Mouse (Mus musculus) heart, embryonic 14.5 days (tissue): ENCODE measurements around the gene Syt7. TPM values are rescaled to one million over a fixed set of nuclear protein-coding genes. Genes with fewer than 3 reads are reported as not detected.

Experiments
- ATAC-seq: fragments of 200-750 bp; cut with Nextera tagmentation; 2 replicates; pipeline ENCODE4 v1.8.0; 2017; ENCODE audit warnings: low read depth, moderate TSS enrichment; ENCODE audit not compliant: insufficient number of reproducible peaks, insufficient read depth, low FRiP score
- H3K27ac ChIP-seq, 2 experiments: fragments of 200-500 bp in 1 of 2; fragments of 300-500 bp in 1 of 2; sonication (generic) in 1 of 2; replicated peaks in 1 of 2; 2 replicates each; pipeline ENCODE4 v1.5.1; 2012 to 2014; ENCODE audit warnings: low read depth in 2 of 2, low read length in 2 of 2, control low read depth in 1 of 2, mild to moderate bottlenecking in 1 of 2, mixed read lengths in 1 of 2; ENCODE audit not compliant: control insufficient read depth in 1 of 2, insufficient read depth in 1 of 2
- H3K27me3 ChIP-seq: fragments of 300-500 bp; sonication (generic); 2 replicates; pipeline ENCODE4 v1.6.1; 2014; ENCODE audit warnings: mild to moderate bottlenecking, low read length, control low read depth; ENCODE audit not compliant: control insufficient read depth, insufficient read depth
- H3K36me3 ChIP-seq: fragments of 300-500 bp; sonication (generic); 2 replicates; pipeline ENCODE4 v1.6.1; 2014; ENCODE audit warnings: mild to moderate bottlenecking, control low read depth, low read length, mixed read lengths; ENCODE audit not compliant: control insufficient read depth, insufficient read depth
- H3K4me1 ChIP-seq, 2 experiments: fragments of 200-500 bp in 1 of 2; fragments of 300-500 bp in 1 of 2; sonication (generic) in 1 of 2; 2 replicates each; pipeline ENCODE4 v1.6.1; 2012 to 2014; ENCODE audit warnings: low read length in 2 of 2, control low read depth in 1 of 2, mixed read lengths in 1 of 2; ENCODE audit not compliant: control insufficient read depth in 2 of 2, insufficient read depth in 2 of 2
- H3K4me2 ChIP-seq: fragments of 300-500 bp; sonication (generic); 2 replicates; pipeline ENCODE4 v1.6.1; 2014; ENCODE audit warnings: mild to moderate bottlenecking, low read length
- H3K4me3 ChIP-seq, 2 experiments: fragments of 200-500 bp in 1 of 2; fragments of 300-500 bp in 1 of 2; sonication (generic) in 1 of 2; 2 replicates each; pipeline ENCODE4 v1.5.1; 2012 to 2014; ENCODE audit warnings: low read length in 2 of 2, mild to moderate bottlenecking in 2 of 2, control low read depth in 1 of 2, low read depth in 1 of 2, moderate library complexity in 1 of 2; ENCODE audit not compliant: control insufficient read depth in 1 of 2, insufficient read depth in 1 of 2
- H3K9ac ChIP-seq: fragments of 300-500 bp; sonication (generic); 2 replicates; pipeline ENCODE4 v1.6.1; 2014; ENCODE audit warnings: mild to moderate bottlenecking, low read length
- H3K9me3 ChIP-seq: fragments of 300-500 bp; sonication (generic); 2 replicates; pipeline ENCODE4 v1.6.1; 2016; ENCODE audit warnings: low read length, control low read depth; ENCODE audit not compliant: control insufficient read depth
- WGBS: fragments of 180-500 bp; shearing (Covaris S2); extraction: QIAGEN DNeasy Blood & Tissue Kit; methylation state at CpG from one replicate; pipeline ENCODE4 v1.1.7; 2014; 5-methylcytosine and 5-hydroxymethylcytosine counted together
- polyA plus RNA-seq: library from polyadenylated mRNA; unstranded; fragments of >200 nt; fragmentation: Nextera tagmentation; extraction: Ambion mirVana; gene quantifications from 2 replicates; pipeline ENCODE4 v1.2.1, GENCODE M21; 2014

Syt7 gene
- polyA plus RNA-seq, 1 experiment from 2014 or later, result 0.92 TPM

- ATAC-seq, result no peak
- Histone ChIP-seq H3K4me3 (no peak overlapping the region), H3K27me3 (peaks cover 41% of the 10 kb centered on the region), H3K4me1 (no peaks in the 10 kb centered on the region), H3K27ac (no peak overlapping the region), H3K4me2 (no peak overlapping the region), H3K9ac (no peak overlapping the region), H3K36me3 (no peaks in the 10 kb centered on the region), H3K9me3 (no peaks in the 10 kb centered on the region)
- 46% methylated on average over 6 of the region's 6 CpGs for WGBS
These were observed 60.3 kb downstream of the Syt7 start for GRCm38 (mm10) chr19:10449190-10449589.

- no peak overlapping the region for H3K27ac ChIP-seq
- no peak overlapping the region for H3K9ac ChIP-seq
- no peak overlapping the region for H3K4me3 ChIP-seq
- H3K9me3 ChIP-seq, result no peaks in the 10 kb centered on the region
- H3K27me3 ChIP-seq, result peaks cover 46% of the 10 kb centered on the region
- 0% methylated on average over 3 of the region's 3 CpGs for WGBS
- no peaks in the 10 kb centered on the region for H3K36me3 ChIP-seq
- H3K4me1 ChIP-seq, result no peaks in the 10 kb centered on the region
- H3K4me2 ChIP-seq, result no peak overlapping the region
- no peak for ATAC-seq
These were observed 60.8 kb downstream of the Syt7 start for GRCm38 (mm10) chr19:10449708-10450107.

- no peaks in the 10 kb centered on the region for H3K36me3 ChIP-seq
- H3K9ac ChIP-seq, result no peak overlapping the region
- ATAC-seq, result no peak
- H3K27me3 ChIP-seq, result peaks cover 98% of the 10 kb centered on the region
- 51% methylated on average over 4 of the region's 4 CpGs for WGBS
- no peak overlapping the region for H3K27ac ChIP-seq
- no peak overlapping the region for H3K4me2 ChIP-seq
- no peak overlapping the region for H3K4me3 ChIP-seq
- peaks cover 9 to 20% of the 10 kb centered on the region in 2 experiments for H3K4me1 ChIP-seq
- H3K9me3 ChIP-seq, result no peaks in the 10 kb centered on the region
These were observed 66.0 kb downstream of the Syt7 start for GRCm38 (mm10) chr19:10454718-10455436.

GRCm38 (mm10) chr19:10455437-10455806 lies 66.5 kb downstream of the Syt7 start:
- 64% methylated on average over 3 of the region's 3 CpGs for WGBS

GRCm38 (mm10) chr19:10456752-10457483 lies 68.0 kb downstream of the Syt7 start, which contains the start of gene Lrrc10b:
Gene Lrrc10b, minus strand, starts transcription at chr19:10457473.
- H3K27ac ChIP-seq, result no peak within 1 kb of the TSS
- under 1% methylated on average over 69 of the region's 96 CpGs for WGBS
- H3K9ac ChIP-seq, result peak within 1 kb of the TSS; percentile 34; the same call in 1 of the 2 replicates

More at GRCm38 (mm10) chr19:10455437-10455806, 66.5 kb downstream of the Syt7 start:
- H3K9me3 ChIP-seq, result no peaks in the 10 kb centered on the region
- no peak overlapping the region for H3K4me2 ChIP-seq
- peaks cover 9 to 20% of the 10 kb centered on the region in 2 experiments for H3K4me1 ChIP-seq
- H3K4me3 ChIP-seq, result no peak overlapping the region
- no peaks in the 10 kb centered on the region for H3K36me3 ChIP-seq
- H3K27me3 ChIP-seq, result peaks cover 98% of the 10 kb centered on the region
- no peak for ATAC-seq
- H3K9ac ChIP-seq, result no peak overlapping the region
- no peak overlapping the region for H3K27ac ChIP-seq

GRCm38 (mm10) chr19:10457484-10457800 lies 68.6 kb downstream of the Syt7 start:
- H3K4me1 ChIP-seq, result peaks cover 9 to 20% of the 10 kb centered on the region in 2 experiments

More at GRCm38 (mm10) chr19:10456752-10457483, 68.0 kb downstream of the Syt7 start, which contains the start of gene Lrrc10b:
- Histone ChIP-seq H3K4me1 (peaks cover 9 to 20% of the 10 kb centered on the region in 2 experiments), H3K4me3 (peak within 1 kb of the TSS; percentile 50 to 51), H3K27me3 (peaks cover 98% of the 10 kb centered on the region), H3K4me2 (peak within 1 kb of the TSS; percentile 74), H3K9me3 (no peaks in the 10 kb centered on the region), H3K36me3 (no peaks in the 10 kb centered on the region)
- ATAC-seq, result no peak

GRCm38 (mm10) chr19:10458096-10458495 lies 69.2 kb downstream of the Syt7 start:
- Histone ChIP-seq H3K9ac (no peak overlapping the region), H3K27me3 (peaks cover 98% of the 10 kb centered on the region), H3K9me3 (no peaks in the 10 kb centered on the region), H3K36me3 (no peaks in the 10 kb centered on the region), H3K27ac (no peak overlapping the region), H3K4me3 (peak overlapping the region; percentile 5 to 50; a peak in 2 of 4 replicates), H3K4me2 (peak overlapping the region; percentile 74), H3K4me1 (peaks cover 9 to 20% of the 10 kb centered on the region in 2 experiments)
- WGBS, result 21% methylated on average over 8 of the region's 8 CpGs
- ATAC-seq, result no peak

More at GRCm38 (mm10) chr19:10457484-10457800, 68.6 kb downstream of the Syt7 start:
- Histone ChIP-seq H3K36me3 (no peaks in the 10 kb centered on the region), H3K4me2 (peak overlapping the region; percentile 74), H3K27me3 (peaks cover 98% of the 10 kb centered on the region), H3K9me3 (no peaks in the 10 kb centered on the region), H3K9ac (no peak overlapping the region), H3K4me3 (peak overlapping the region; percentile 50 to 51), H3K27ac (no peak overlapping the region)
- ATAC-seq, result no peak
- WGBS, result under 1% methylated on average over 28 of the region's 34 CpGs
